Mouse (Mus musculus) hindbrain, embryonic 16.5 days (tissue): ENCODE measurements around the gene Olfr288. TPM values are rescaled to one million over a fixed set of nuclear protein-coding genes. Genes with fewer than 3 reads are reported as not detected.
A peak's percentile ranks its signal among the peaks of the same experiment; 100 is the strongest.

Experiments
- ATAC-seq: fragments of 200-750 bp; cut with Nextera tagmentation; 2 replicates; pipeline ENCODE4 v1.8.0; 2017; ENCODE audit warnings: moderate TSS enrichment, moderate library complexity
- H3K27ac ChIP-seq: fragments of 300-500 bp; sonication (generic); 2 replicates; pipeline ENCODE4 v1.5.1; 2014; ENCODE audit warnings: low read depth, mild to moderate bottlenecking, control low read depth, low read length, moderate library complexity
- H3K27me3 ChIP-seq: fragments of 300-500 bp; sonication (generic); replicated peaks from 2 replicates; pipeline ENCODE4 v1.6.1; 2014; ENCODE audit warnings: low read length; ENCODE audit not compliant: control insufficient read depth, insufficient read depth
- H3K36me3 ChIP-seq: fragments of 300-500 bp; sonication (generic); 2 replicates; pipeline ENCODE4 v1.6.1; 2014; ENCODE audit warnings: mild to moderate bottlenecking, low read length, moderate library complexity, mixed read lengths; ENCODE audit not compliant: control insufficient read depth, insufficient read depth
- H3K4me1 ChIP-seq: fragments of 300-500 bp; sonication (generic); 2 replicates; pipeline ENCODE4 v1.6.1; 2014; ENCODE audit warnings: low read depth, low read length; ENCODE audit not compliant: control insufficient read depth, insufficient read depth
- H3K4me2 ChIP-seq: fragments of 300-500 bp; sonication (generic); 2 replicates; pipeline ENCODE4 v1.6.1; 2014; ENCODE audit warnings: mild to moderate bottlenecking, low read length, control low read depth, moderate library complexity
- H3K4me3 ChIP-seq: fragments of 300-500 bp; sonication (generic); 2 replicates; pipeline ENCODE4 v1.5.1; 2014; ENCODE audit warnings: mild to moderate bottlenecking, low read length, control low read depth, moderate library complexity
- H3K9ac ChIP-seq: fragments of 300-500 bp; sonication (generic); 2 replicates; pipeline ENCODE4 v1.6.1; 2014; ENCODE audit warnings: low read depth, mild to moderate bottlenecking, control low read depth, low read length, moderate library complexity
- H3K9me3 ChIP-seq: fragments of 300-500 bp; sonication (generic); 2 replicates; pipeline ENCODE4 v1.6.1; 2014; ENCODE audit warnings: mild to moderate bottlenecking, low read length, moderate library complexity; ENCODE audit not compliant: control insufficient read depth
- WGBS: fragments of 180-500 bp; shearing (Covaris S2); extraction: QIAGEN DNeasy Blood & Tissue Kit; methylation state at CpG from one replicate; pipeline ENCODE4 v1.1.7; 2014; 5-methylcytosine and 5-hydroxymethylcytosine counted together
- polyA plus RNA-seq: library from polyadenylated mRNA; unstranded; fragments of >200 nt; fragmentation: Nextera tagmentation; extraction: Ambion mirVana; gene quantifications from 2 replicates; pipeline ENCODE4 v1.2.1, GENCODE M21; 2015

Gene Olfr288
- polyA plus RNA-seq, 1 experiment from 2014 or later: not detected

DNA sequence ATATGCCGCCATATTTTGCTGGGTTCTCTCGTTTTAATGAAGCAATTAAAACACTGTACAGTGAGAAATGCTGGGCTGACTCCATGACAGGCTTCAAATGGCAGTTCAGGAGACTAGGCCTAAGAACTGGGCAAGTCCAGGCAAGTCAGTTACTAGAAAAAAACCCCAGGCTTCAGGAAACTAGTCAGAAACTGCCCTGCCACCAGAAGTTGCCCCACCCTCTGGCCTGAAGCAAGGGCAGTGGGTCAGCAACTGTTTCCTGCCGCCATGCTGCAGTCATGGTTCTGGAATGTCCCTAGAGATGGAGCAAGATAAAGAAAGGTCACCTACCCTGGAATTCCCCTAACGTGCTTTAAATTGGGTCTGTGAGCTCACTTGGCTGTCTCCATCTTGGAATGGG, 39.4 kb downstream of the Olfr288 start:
- H3K36me3 ChIP-seq: no peaks in the 10 kb centered on the region
- H3K27me3 ChIP-seq: no peaks in the 10 kb centered on the region
- no peaks in the 10 kb centered on the region for H3K9me3 ChIP-seq
- ATAC-seq: no peak
- no peak overlapping the region for H3K9ac ChIP-seq
- no peak overlapping the region for H3K27ac ChIP-seq
- H3K4me3 ChIP-seq: no peak overlapping the region
- H3K4me1 ChIP-seq: no peaks in the 10 kb centered on the region
- H3K4me2 ChIP-seq: no peak overlapping the region
- WGBS: 71% methylated on average over 4 of the region's 4 CpGs

DNA sequence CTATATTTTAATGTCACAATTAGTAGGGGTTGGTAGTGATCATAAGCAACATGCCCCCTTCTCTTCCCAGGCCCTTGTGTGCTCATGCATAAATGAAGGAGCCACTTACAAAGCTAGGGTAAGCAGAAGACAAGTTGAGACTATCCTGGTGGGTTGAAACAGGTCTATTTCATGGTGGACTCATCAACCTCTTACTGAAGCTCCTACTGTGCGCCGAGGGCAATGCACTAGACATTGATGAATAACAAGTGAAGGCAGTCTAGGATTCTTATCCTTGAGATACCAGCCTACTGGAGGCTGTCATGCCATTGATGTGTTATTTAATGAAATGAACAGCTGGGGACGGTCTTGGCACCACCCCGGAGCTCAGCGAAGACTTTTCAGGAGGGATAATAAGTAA, 40.1 kb downstream of the Olfr288 start:
- Histone ChIP-seq H3K36me3 (no peaks in the 10 kb centered on the region), H3K4me3 (no peak overlapping the region), H3K4me1 (no peaks in the 10 kb centered on the region), H3K9ac (no peak overlapping the region), H3K27ac (no peak overlapping the region), H3K27me3 (no peaks in the 10 kb centered on the region), H3K4me2 (no peak overlapping the region), H3K9me3 (no peaks in the 10 kb centered on the region)
- WGBS: 92% methylated on average over 5 of the region's 5 CpGs
- no peak for ATAC-seq

DNA sequence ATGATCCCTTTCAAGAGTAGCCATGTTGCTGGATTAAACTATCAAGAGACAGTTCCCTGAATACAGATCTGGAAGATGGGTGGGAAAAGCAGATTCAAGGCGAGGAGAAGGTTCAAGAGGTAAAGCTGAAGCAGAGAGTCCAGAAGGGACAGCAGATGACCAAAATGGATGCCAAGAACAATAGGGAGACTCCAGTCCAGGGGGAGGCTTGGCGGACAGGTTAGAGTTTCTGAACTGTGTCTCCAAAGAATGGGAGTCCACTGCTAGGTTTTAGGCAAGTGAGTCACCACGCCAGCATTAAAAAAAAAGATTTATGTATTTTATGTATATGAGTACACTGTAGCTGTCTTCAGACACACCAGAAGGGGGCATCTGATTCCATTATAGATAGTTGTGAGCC, 40.7 kb downstream of the Olfr288 start:
- Histone ChIP-seq H3K4me2 (no peak overlapping the region), H3K9ac (no peak overlapping the region), H3K27me3 (no peaks in the 10 kb centered on the region), H3K4me1 (no peaks in the 10 kb centered on the region), H3K4me3 (no peak overlapping the region), H3K27ac (no peak overlapping the region), H3K36me3 (no peaks in the 10 kb centered on the region), H3K9me3 (no peaks in the 10 kb centered on the region)
- 87% methylated on average over 3 of the region's 3 CpGs for WGBS
- ATAC-seq: no peak

DNA sequence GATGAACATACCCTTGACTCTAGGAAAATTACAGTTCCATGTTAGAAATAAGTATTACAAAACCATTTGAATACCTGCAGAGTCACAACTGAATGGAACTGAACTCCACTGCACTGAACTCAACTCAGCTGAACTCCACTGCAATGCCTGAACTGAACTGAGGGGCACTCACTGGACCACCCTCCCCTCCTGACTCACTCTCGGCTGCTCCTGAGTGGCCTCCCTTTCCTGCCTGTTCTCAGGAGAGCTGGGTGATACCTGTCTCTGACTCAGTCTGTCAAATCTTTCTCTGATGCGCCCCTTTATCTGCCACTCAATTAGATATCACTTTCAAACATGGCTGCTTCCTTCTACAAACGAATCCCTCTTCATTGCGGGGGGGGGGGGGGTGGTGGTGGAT, 41.2 kb downstream of the Olfr288 start:
- H3K4me2 ChIP-seq: no peak overlapping the region
- H3K36me3 ChIP-seq: no peaks in the 10 kb centered on the region
- H3K27ac ChIP-seq: no peak overlapping the region
- H3K4me3 ChIP-seq: no peak overlapping the region
- WGBS: 63% methylated on average over 4 of the region's 4 CpGs
- H3K9ac ChIP-seq: no peak overlapping the region
- ATAC-seq: no peak
- no peaks in the 10 kb centered on the region for H3K4me1 ChIP-seq
- H3K27me3 ChIP-seq: no peaks in the 10 kb centered on the region
- no peaks in the 10 kb centered on the region for H3K9me3 ChIP-seq

DNA sequence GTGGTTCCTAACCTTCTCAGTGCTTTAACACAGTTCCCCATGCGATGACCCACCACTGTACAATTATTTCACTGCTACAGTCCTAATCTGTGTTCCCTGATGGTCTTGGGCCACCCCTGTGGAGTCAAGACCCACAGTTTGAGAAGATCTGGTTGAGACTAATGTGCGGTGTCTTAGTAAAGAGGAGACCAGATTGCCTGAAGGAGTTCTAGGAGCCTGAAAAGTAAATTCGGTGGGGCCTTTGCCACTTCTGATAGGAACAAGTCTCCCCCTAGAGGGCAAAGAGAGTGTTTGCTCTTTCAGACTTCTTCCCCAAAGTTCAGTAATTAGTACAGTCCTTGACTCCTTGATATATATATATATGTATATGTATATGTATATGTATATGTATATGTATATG, 41.7 kb downstream of the Olfr288 start:
- H3K9ac ChIP-seq: no peak overlapping the region
- H3K36me3 ChIP-seq: no peaks in the 10 kb centered on the region
- H3K9me3 ChIP-seq: no peaks in the 10 kb centered on the region
- ATAC-seq: no peak
- no peaks in the 10 kb centered on the region for H3K27me3 ChIP-seq
- H3K4me2 ChIP-seq: no peak overlapping the region
- no peak overlapping the region for H3K27ac ChIP-seq
- no peaks in the 10 kb centered on the region for H3K4me1 ChIP-seq
- WGBS: 37% methylated on average over 3 of the region's 3 CpGs
- no peak overlapping the region for H3K4me3 ChIP-seq

DNA sequence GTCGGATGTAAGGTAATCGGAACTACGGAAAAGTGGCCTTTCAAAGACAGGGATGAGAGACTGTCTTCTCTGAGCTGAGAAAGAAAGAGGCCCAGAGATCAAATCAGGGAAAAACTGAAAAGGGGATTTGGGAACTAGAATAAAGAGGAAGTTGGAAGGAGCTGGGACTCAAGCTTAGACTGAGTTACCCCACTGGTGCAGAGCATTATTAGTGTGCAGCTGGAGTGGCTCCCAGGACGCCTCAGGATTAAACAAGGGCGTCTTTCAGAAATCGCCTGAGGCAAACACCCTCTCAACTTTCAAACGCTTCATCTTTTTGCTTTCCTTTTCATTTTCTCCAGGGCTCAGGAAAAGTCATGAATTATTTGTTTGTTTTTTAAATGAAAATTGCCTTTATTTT, 42.4 kb downstream of the Olfr288 start:
- Histone ChIP-seq H3K27me3 (no peaks in the 10 kb centered on the region), H3K4me1 (no peaks in the 10 kb centered on the region), H3K4me3 (no peak overlapping the region), H3K9ac (no peak overlapping the region), H3K4me2 (no peak overlapping the region), H3K9me3 (no peaks in the 10 kb centered on the region), H3K27ac (no peak overlapping the region), H3K36me3 (no peaks in the 10 kb centered on the region)
- WGBS: 70% methylated on average over 7 of the region's 7 CpGs
- ATAC-seq: no peak

DNA sequence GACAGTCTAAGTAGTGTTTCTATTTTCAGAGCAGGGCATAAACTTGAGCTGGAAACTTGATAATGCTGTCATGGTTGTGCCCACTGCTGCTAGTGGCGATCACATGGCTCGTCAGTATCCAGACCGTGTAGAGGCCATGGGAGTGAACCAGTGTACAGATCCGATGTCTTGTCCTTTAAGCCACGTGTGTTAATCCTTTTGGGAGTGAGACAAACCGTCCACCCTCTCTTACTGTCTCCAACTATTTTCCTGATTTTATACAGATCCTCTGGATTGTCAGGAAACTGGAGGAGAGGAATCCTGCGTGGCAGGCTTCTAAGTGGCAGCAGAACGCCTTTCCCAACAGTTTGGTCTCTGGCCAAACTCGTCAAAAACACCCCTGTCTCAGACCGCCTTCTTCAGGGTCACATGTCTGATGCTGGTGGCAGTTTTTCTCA, 46.2 kb downstream of the Olfr288 start:
- WGBS: 79% methylated on average over 10 of the region's 10 CpGs
- no peak overlapping the region for H3K9ac ChIP-seq
- H3K36me3 ChIP-seq: no peaks in the 10 kb centered on the region
- no peaks in the 10 kb centered on the region for H3K27me3 ChIP-seq
- no peak overlapping the region for H3K27ac ChIP-seq
- no peak overlapping the region for H3K4me2 ChIP-seq
- H3K4me1 ChIP-seq: peaks cover 10% of the 10 kb centered on the region
- no peaks in the 10 kb centered on the region for H3K9me3 ChIP-seq
- no peak for ATAC-seq
- H3K4me3 ChIP-seq: no peak overlapping the region

DNA sequence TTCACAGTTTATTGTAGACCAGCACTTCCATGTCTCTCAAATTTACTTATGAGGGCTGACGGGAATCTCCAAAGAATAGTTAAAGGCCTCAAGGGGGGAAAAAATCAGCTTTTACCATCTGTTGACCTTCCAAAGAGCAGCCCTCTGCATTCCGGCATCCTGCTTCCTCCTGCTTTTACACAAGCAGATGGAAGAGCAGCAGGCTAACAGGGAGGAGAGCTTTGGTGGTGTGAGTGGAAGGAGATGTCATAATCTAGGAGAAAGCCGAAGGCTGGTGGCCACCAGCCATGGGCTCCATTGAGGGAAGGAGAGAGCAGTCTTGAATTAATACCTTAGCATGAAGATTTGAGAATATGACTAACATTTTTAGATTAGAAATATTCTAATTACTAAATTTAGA, 47.0 kb downstream of the Olfr288 start:
- Histone ChIP-seq H3K27ac (no peak overlapping the region), H3K4me3 (no peak overlapping the region), H3K4me2 (no peak overlapping the region), H3K4me1 (peaks cover 12% of the 10 kb centered on the region), H3K27me3 (no peaks in the 10 kb centered on the region), H3K36me3 (no peaks in the 10 kb centered on the region), H3K9me3 (no peaks in the 10 kb centered on the region), H3K9ac (no peak overlapping the region)
- no peak for ATAC-seq
- 75% methylated on average over 3 of the region's 3 CpGs for WGBS

DNA sequence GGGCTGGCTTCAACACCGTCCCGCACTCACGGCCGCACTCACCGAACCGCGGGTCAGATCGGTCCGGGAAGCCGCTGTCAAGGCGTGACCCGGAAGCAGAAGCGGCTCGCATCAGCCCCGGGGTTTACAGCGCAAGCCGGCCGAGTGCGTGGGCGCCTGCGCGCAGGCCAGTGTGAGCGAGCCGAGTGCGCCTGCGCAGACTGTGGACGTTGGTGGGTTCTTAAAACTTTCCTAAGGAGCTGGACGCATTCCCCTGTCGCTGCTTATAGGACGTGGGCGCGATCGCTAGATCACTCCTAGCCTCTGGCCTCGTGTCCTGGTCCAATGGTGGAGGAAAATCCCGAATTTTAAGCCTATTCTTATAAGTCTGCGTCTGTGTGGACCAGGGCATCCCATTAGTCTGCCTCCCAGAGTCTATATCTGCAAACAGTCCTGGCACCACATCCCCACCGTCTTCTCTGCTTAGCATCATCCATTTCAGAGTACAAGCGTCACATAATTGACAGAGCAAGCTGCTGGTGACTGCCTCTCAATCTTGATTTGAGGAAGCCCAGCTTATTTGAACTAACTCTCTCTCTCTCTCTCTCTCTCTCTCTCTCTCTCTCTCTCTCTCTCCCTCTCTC, 49.7 kb downstream of the Olfr288 start:
- H3K36me3 ChIP-seq: peaks cover 11% of the 10 kb centered on the region
- WGBS: 1% methylated on average over 38 of the region's 38 CpGs
- H3K27ac ChIP-seq: peak overlapping the region; percentile 82
- H3K4me1 ChIP-seq: peaks cover 12% of the 10 kb centered on the region
- H3K4me2 ChIP-seq: peak overlapping the region; percentile 71
- H3K4me3 ChIP-seq: peak overlapping the region; percentile 98
- ATAC-seq: peak; percentile 99
- no peaks in the 10 kb centered on the region for H3K27me3 ChIP-seq
- peak overlapping the region; percentile 100 for H3K9ac ChIP-seq
- no peaks in the 10 kb centered on the region for H3K9me3 ChIP-seq
